Mouse (Mus musculus) lung, adult 18-20 months (tissue): ENCODE data around the gene Mucl3.

Experiments
- DNase-seq, 2 experiments: peaks; one replicate each; pipeline ENCODE4 v3.0.0; 2022; ENCODE audit warnings: mixed read lengths in 2 of 2

Gene Mucl3

GRCm38 (mm10) chr17:35643609-35644236 lies at the start of gene Mucl3:
Gene Mucl3 (minus strand): TSS chr17:35643695.
- peak; percentile 47 to 77 for DNase-seq

GRCm38 (mm10) chr17:35692368-35692767 lies 48.9 kb upstream of the Mucl3 start:
- no peak for DNase-seq

- no peak for DNase-seq
These were observed 48.3 kb upstream of the Mucl3 start for GRCm38 (mm10) chr17:35691811-35692210.

GRCm38 (mm10) chr17:35689936-35690645 lies 46.6 kb upstream of the Mucl3 start:
- DNase-seq, result no peak

GRCm38 (mm10) chr17:35688347-35689175 lies 45.1 kb upstream of the Mucl3 start:
- no peak for DNase-seq

- no peak for DNase-seq
These were observed 41.6 kb upstream of the Mucl3 start for GRCm38 (mm10) chr17:35685061-35685460.

- no peak for DNase-seq
These were observed 38.5 kb upstream of the Mucl3 start for GRCm38 (mm10) chr17:35681986-35682385.

- no peak for DNase-seq
These were observed 37.1 kb upstream of the Mucl3 start for GRCm38 (mm10) chr17:35680591-35680990.

GRCm38 (mm10) chr17:35673416-35674035 lies 30.0 kb upstream of the Mucl3 start, which contains the start of gene Gtf2h4:
Gene Gtf2h4 (minus strand): TSS chr17:35673739.
- peak; percentile 91 to 94 for DNase-seq

GRCm38 (mm10) chr17:35672527-35672926 lies 29.0 kb upstream of the Mucl3 start:
- DNase-seq, result no peak

GRCm38 (mm10) chr17:35671846-35672245 lies 28.4 kb upstream of the Mucl3 start:
- no peak for DNase-seq

- DNase-seq, result no peak
These were observed 26.2 kb upstream of the Mucl3 start for GRCm38 (mm10) chr17:35669731-35670130.

- DNase-seq, result peak; percentile 95 to 97
These were observed 24.0 kb upstream of the Mucl3 start, which contains the start of gene Vars2 for GRCm38 (mm10) chr17:35667334-35668065. Gene Vars2 (minus strand): TSS chr17:35667592.

- DNase-seq, result no peak
These were observed 23.4 kb upstream of the Mucl3 start for GRCm38 (mm10) chr17:35666851-35667256.

GRCm38 (mm10) chr17:35665957-35666515 lies 22.5 kb upstream of the Mucl3 start:
- peak; percentile 75 to 81 for DNase-seq

- no peak for DNase-seq
These were observed 9.6 kb upstream of the Mucl3 start for GRCm38 (mm10) chr17:35653086-35653485.

- peak; percentile 84 to 90 for DNase-seq
These were observed 5.9 kb upstream of the Mucl3 start for GRCm38 (mm10) chr17:35649429-35649828.

GRCm38 (mm10) chr17:35639352-35639751 lies 4.1 kb downstream of the Mucl3 start:
- no peak for DNase-seq

GRCm38 (mm10) chr17:35638475-35639190 lies 4.9 kb downstream of the Mucl3 start:
- DNase-seq, result peak; percentile 79 to 82

- DNase-seq, result peak; percentile 81 to 88
These were observed 7.1 kb downstream of the Mucl3 start for GRCm38 (mm10) chr17:35636363-35636762.

GRCm38 (mm10) chr17:35635699-35636111 lies 7.8 kb downstream of the Mucl3 start:
- DNase-seq, result peak; percentile 57 to 71
